Mouse (Mus musculus) lung, embryonic 14.5 days (tissue): ENCODE data around the gene Tshz2. TPM values are rescaled to one million over a fixed set of nuclear protein-coding genes. Genes with fewer than 3 reads are reported as not detected.

ENCODE experiments used
- ATAC-seq: fragments of 200-750 bp; cut with Nextera tagmentation; 2 replicates; pipeline ENCODE4 v1.8.0; 2017; ENCODE audit warnings: mild to moderate bottlenecking, moderate TSS enrichment, moderate library complexity; ENCODE audit not compliant: insufficient read depth
- DNase-seq: peaks from one replicate; pipeline ENCODE4 v3.0.0-alpha.2; 2015
- H3K27ac ChIP-seq: fragments of 300-500 bp; sonication (generic); 2 replicates; pipeline ENCODE4 v1.5.1; 2014; ENCODE audit warnings: low read depth, mild to moderate bottlenecking, moderate library complexity
- H3K27me3 ChIP-seq: fragments of 300-500 bp; sonication (generic); 2 replicates; pipeline ENCODE4 v1.6.1; 2014; ENCODE audit warnings: low read length, control low read depth; ENCODE audit not compliant: insufficient read depth
- H3K36me3 ChIP-seq: fragments of 300-500 bp; sonication (generic); 2 replicates; pipeline ENCODE4 v1.6.1; 2014; ENCODE audit warnings: control low read depth; ENCODE audit not compliant: insufficient read depth
- H3K4me1 ChIP-seq: fragments of 300-500 bp; sonication (generic); 2 replicates; pipeline ENCODE4 v1.6.1; 2014; ENCODE audit warnings: antibody characterized with exemption, control low read depth; ENCODE audit not compliant: insufficient read depth
- H3K4me2 ChIP-seq: fragments of 300-500 bp; sonication (generic); 2 replicates; pipeline ENCODE4 v1.6.1; 2014; ENCODE audit warnings: mild to moderate bottlenecking
- H3K4me3 ChIP-seq: fragments of 300-500 bp; sonication (generic); 2 replicates; pipeline ENCODE4 v1.5.1; 2014; ENCODE audit warnings: low read depth, low read length
- H3K9ac ChIP-seq: fragments of 300-500 bp; sonication (generic); 2 replicates; pipeline ENCODE4 v1.6.1; 2014
- H3K9me3 ChIP-seq: fragments of 300-500 bp; sonication (generic); 2 replicates; pipeline ENCODE4 v1.6.1; 2016; ENCODE audit warnings: low read depth, low read length, control low read depth
- CTCF ChIP-seq: IDR thresholded peaks from 2 replicates; pipeline ENCODE4 v1.5.1; 2016; ENCODE audit warnings: antibody characterized with exemption, low read depth
- WGBS: fragments of 180-500 bp; shearing (Covaris S2); extraction: QIAGEN DNeasy Blood & Tissue Kit; methylation state at CpG from one replicate; pipeline ENCODE4 v1.1.7; 2014; 5-methylcytosine and 5-hydroxymethylcytosine counted together
- polyA plus RNA-seq: library from polyadenylated mRNA; unstranded; fragments of >200 nt; fragmentation: Nextera tagmentation; extraction: Ambion mirVana; gene quantifications from 2 replicates; pipeline ENCODE4 v1.2.1, GENCODE M21; 2014

The Tshz2 gene
- polyA plus RNA-seq, 1 experiment from 2014 or later = 8.9 TPM

GRCm38 (mm10) chr2:169958736-169959573, 326.1 kb downstream of the Tshz2 start:
- Histone ChIP-seq H3K27ac (no peak overlapping the region), H3K9me3 (no peaks in the 10 kb centered on the region), H3K27me3 (no peaks in the 10 kb centered on the region), H3K9ac (no peak overlapping the region), H3K4me1 (no peaks in the 10 kb centered on the region), H3K36me3 (no peaks in the 10 kb centered on the region), H3K4me3 (no peak overlapping the region), H3K4me2 (no peak overlapping the region)
- no peak for ATAC-seq
- TF ChIP-seq CTCF = peak; percentile 63
- 35% methylated on average over 17 of the region's 17 CpGs for WGBS
- DNase-seq = peak; percentile 27

- H3K9ac ChIP-seq = peak overlapping the region; percentile 21; the same call in 1 of the 2 replicates
- DNase-seq = peak; percentile 60
- H3K9me3 ChIP-seq = no peaks in the 10 kb centered on the region
- H3K36me3 ChIP-seq = no peaks in the 10 kb centered on the region
- H3K4me1 ChIP-seq = no peaks in the 10 kb centered on the region
- peak overlapping the region; percentile 65 for H3K4me2 ChIP-seq
- peak; percentile 63 for ATAC-seq
- TF ChIP-seq CTCF = no peak
- 28% methylated on average over 24 of the region's 24 CpGs for WGBS
- no peaks in the 10 kb centered on the region for H3K27me3 ChIP-seq
- H3K27ac ChIP-seq = no peak overlapping the region
- H3K4me3 ChIP-seq = peak overlapping the region; percentile 27
Measured at GRCm38 (mm10) chr2:169961463-169962230, 328.8 kb downstream of the Tshz2 start.

GRCm38 (mm10) chr2:169962231-169962600, 329.4 kb downstream of the Tshz2 start:
- Histone ChIP-seq H3K9me3 (no peaks in the 10 kb centered on the region), H3K4me2 (peak overlapping the region; percentile 65), H3K27me3 (no peaks in the 10 kb centered on the region), H3K27ac (no peak overlapping the region), H3K36me3 (no peaks in the 10 kb centered on the region), H3K4me1 (no peaks in the 10 kb centered on the region), H3K4me3 (no peak overlapping the region), H3K9ac (no peak overlapping the region)
- ATAC-seq (no peak), DNase-seq (peak; percentile 31)
- no peak for TF ChIP-seq CTCF
- WGBS = 26% methylated on average over 8 of the region's 8 CpGs

- no peaks in the 10 kb centered on the region for H3K27me3 ChIP-seq
- no peaks in the 10 kb centered on the region for H3K36me3 ChIP-seq
- no peaks in the 10 kb centered on the region for H3K9me3 ChIP-seq
- H3K4me3 ChIP-seq = no peak overlapping the region
- DNase-seq (no peak), ATAC-seq (no peak)
- TF ChIP-seq CTCF = no peak
- no peak overlapping the region for H3K4me2 ChIP-seq
- H3K27ac ChIP-seq = no peak overlapping the region
- WGBS = 66% methylated on average over 8 of the region's 8 CpGs
- H3K4me1 ChIP-seq = no peaks in the 10 kb centered on the region
- H3K9ac ChIP-seq = no peak overlapping the region
Measured at GRCm38 (mm10) chr2:169962776-169963175, 330.0 kb downstream of the Tshz2 start.

- Histone ChIP-seq H3K4me1 (no peaks in the 10 kb centered on the region), H3K9me3 (0 out of 2 replicates have a peak, but pooled peaks cover 5% of the 10 kb centered on the region), H3K36me3 (no peaks in the 10 kb centered on the region), H3K27ac (no peak overlapping the region), H3K4me3 (no peak overlapping the region), H3K9ac (no peak overlapping the region), H3K4me2 (no peak overlapping the region), H3K27me3 (no peaks in the 10 kb centered on the region)
- 92% methylated on average over 6 of the region's 6 CpGs for WGBS
- no peak for ATAC-seq
- DNase-seq = no peak
- TF ChIP-seq CTCF = no peak
Measured at GRCm38 (mm10) chr2:169970481-169970880, 337.7 kb downstream of the Tshz2 start.

- no peak overlapping the region for H3K4me2 ChIP-seq
- H3K36me3 ChIP-seq = no peaks in the 10 kb centered on the region
- H3K9me3 ChIP-seq = no peaks in the 10 kb centered on the region
- ATAC-seq (no peak), DNase-seq (no peak)
- WGBS = 89% methylated on average over 10 of the region's 10 CpGs
- TF ChIP-seq CTCF = no peak
- H3K4me3 ChIP-seq = no peak overlapping the region
- no peaks in the 10 kb centered on the region for H3K27me3 ChIP-seq
- no peak overlapping the region for H3K9ac ChIP-seq
- no peak overlapping the region for H3K27ac ChIP-seq
- H3K4me1 ChIP-seq = no peaks in the 10 kb centered on the region
Measured at GRCm38 (mm10) chr2:169982925-169983324, 350.1 kb downstream of the Tshz2 start.

- no peak for TF ChIP-seq CTCF
- no peak for DNase-seq
- H3K4me3 ChIP-seq = no peak overlapping the region
- H3K27ac ChIP-seq = no peak overlapping the region
- H3K9me3 ChIP-seq = no peaks in the 10 kb centered on the region
- H3K4me1 ChIP-seq = no peaks in the 10 kb centered on the region
- peak overlapping the region; percentile 18; the same call in 1 of the 2 replicates for H3K4me2 ChIP-seq
- ATAC-seq = no peak
- H3K36me3 ChIP-seq = no peaks in the 10 kb centered on the region
- H3K27me3 ChIP-seq = no peaks in the 10 kb centered on the region
- no peak overlapping the region for H3K9ac ChIP-seq
- 59% methylated on average over 13 of the region's 13 CpGs for WGBS
Measured at GRCm38 (mm10) chr2:169987186-169987585, 354.4 kb downstream of the Tshz2 start.
